Mouse (Mus musculus) adrenal gland, postnatal 0 days (tissue): ENCODE measurements around the gene Gm8914. TPM values are rescaled to one million over a fixed set of nuclear protein-coding genes. Genes with fewer than 3 reads are reported as not detected.

Source experiments
- polyA plus RNA-seq: library from polyadenylated mRNA; unstranded; fragments of >200 nt; fragmentation: Nextera tagmentation; extraction: Ambion mirVana; gene quantifications from 2 replicates; pipeline ENCODE4 v1.2.1, GENCODE M21; 2015

Gene Gm8914
- polyA plus RNA-seq: not detected in 2 replicates

DNA sequence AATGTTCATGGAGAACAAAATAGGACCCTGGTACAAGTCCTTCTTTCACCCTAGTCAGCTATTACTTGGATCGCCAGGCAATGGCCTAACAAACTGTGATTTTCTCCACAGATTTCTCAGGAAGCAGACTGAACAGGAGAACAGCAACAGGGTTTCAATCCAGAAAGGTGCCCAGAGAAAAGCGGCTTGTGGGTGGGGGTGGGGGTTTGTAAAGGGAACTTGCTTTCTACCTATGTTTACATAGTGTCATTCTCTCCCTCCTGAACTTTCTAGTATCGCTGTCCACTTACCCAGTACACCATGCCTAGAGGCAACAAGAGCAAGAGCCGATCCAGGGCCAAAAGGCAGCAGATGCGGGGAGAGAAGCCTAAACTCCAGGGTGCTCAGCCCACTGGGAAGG is at the start of gene Gm8914:
Gene Gm8914 (plus strand): TSS at position 301 of the 400 bp plus-strand sequence.

Other genes starting within 250 kb of the Gm8914 start
- gene Mageb2, start 148.4 kb upstream of the Gm8914 start, polyA plus RNA-seq: not detected in 2 replicates
- not detected in 2 replicates for gene Gm5072, start 87.6 kb upstream of the Gm8914 start, polyA plus RNA-seq
- not detected in 2 replicates for gene 1700084M14Rik, start 95.8 kb downstream of the Gm8914 start, polyA plus RNA-seq
- gene Gm14781, start 152.1 kb downstream of the Gm8914 start, polyA plus RNA-seq: not detected in 2 replicates